Mouse (Mus musculus): ENCODE results near the gene Gm14632. TPM values are rescaled to one million over a fixed set of nuclear protein-coding genes. Genes with fewer than 3 reads are reported as not detected.
"Not testable (repeated sequence)": the region's sequence is repeated elsewhere in the genome, so short reads cannot be mapped to it uniquely, and the experiment has no call there.

The Gm14632 gene
- polyA plus RNA-seq (2014; fragmentation: Nextera tagmentation; extraction: Ambion mirVana), result not detected in 2 replicates

- not testable (repeated sequence) for ATAC-seq (ENCODE audit: insufficient number of reproducible peaks, insufficient read depth, low FRiP score, low read depth); H3K9ac ChIP-seq (replicated peaks; ENCODE audit: low read depth, low read length); H3K4me2 ChIP-seq (replicated peaks; ENCODE audit: low read depth, low read length); H3K27me3 ChIP-seq (ENCODE audit: control insufficient read depth, insufficient read depth, low read length); H3K36me3 ChIP-seq (ENCODE audit: control insufficient read depth, insufficient read depth, low read length); H3K4me3 ChIP-seq (ENCODE audit: low read depth, low read length); H3K9me3 ChIP-seq (ENCODE audit: control insufficient read depth, low read depth, low read length); H3K4me1 ChIP-seq (ENCODE audit: control insufficient read depth, insufficient read depth, low read length); H3K27ac ChIP-seq (ENCODE audit: low read length)
- 90% methylated on average over 4 of the region's 7 CpGs for WGBS
These were observed at the start of gene Gm14632 for GRCm38 (mm10) chrX:30329472-30329871. Gene Gm14632, plus strand, starts transcription at chrX:30329772.

Data from stomach, embryonic 14.5 days (tissue).